Mouse (Mus musculus) midbrain, embryonic 16.5 days (tissue): ENCODE results near the gene Lage3. TPM values are rescaled to one million over a fixed set of nuclear protein-coding genes. Genes with fewer than 3 reads are reported as not detected.

Source experiments
- ATAC-seq: fragments of 200-750 bp; cut with Nextera tagmentation; 2 replicates; pipeline ENCODE4 v1.8.0; 2017; ENCODE audit warnings: moderate TSS enrichment
- H3K27ac ChIP-seq: fragments of 300-500 bp; sonication (generic); 2 replicates; pipeline ENCODE4 v1.5.1; 2014; ENCODE audit warnings: mild to moderate bottlenecking, low read length, mixed read lengths
- H3K27me3 ChIP-seq: fragments of 300-500 bp; sonication (generic); 2 replicates; pipeline ENCODE4 v1.6.1; 2014; ENCODE audit warnings: low read depth, low read length, mixed read lengths; ENCODE audit not compliant: control insufficient read depth, insufficient read depth
- H3K36me3 ChIP-seq: fragments of 300-500 bp; sonication (generic); 2 replicates; pipeline ENCODE4 v1.6.1; 2014; ENCODE audit warnings: mild to moderate bottlenecking, low read length, moderate library complexity, mixed read lengths; ENCODE audit not compliant: control insufficient read depth, insufficient read depth
- H3K4me1 ChIP-seq: fragments of 300-500 bp; sonication (generic); 2 replicates; pipeline ENCODE4 v1.6.1; 2014; ENCODE audit warnings: mild to moderate bottlenecking, low read length, mixed read lengths; ENCODE audit not compliant: control insufficient read depth, insufficient read depth
- H3K4me2 ChIP-seq: fragments of 300-500 bp; sonication (generic); 2 replicates; pipeline ENCODE4 v1.6.1; 2014; ENCODE audit warnings: mild to moderate bottlenecking, low read length, mixed read lengths
- H3K4me3 ChIP-seq: fragments of 300-500 bp; sonication (generic); 2 replicates; pipeline ENCODE4 v1.5.1; 2014; ENCODE audit warnings: low read depth, mild to moderate bottlenecking, low read length, moderate library complexity, mixed read lengths
- H3K9ac ChIP-seq: fragments of 300-500 bp; sonication (generic); 2 replicates; pipeline ENCODE4 v1.6.1; 2014; ENCODE audit warnings: low read depth, low read length, mixed read lengths
- H3K9me3 ChIP-seq: fragments of 300-500 bp; sonication (generic); replicated peaks from 2 replicates; pipeline ENCODE4 v1.6.1; 2014; ENCODE audit warnings: mild to moderate bottlenecking, low read length, mixed read lengths; ENCODE audit not compliant: control insufficient read depth, poor library complexity, severe bottlenecking
- WGBS: fragments of 180-500 bp; shearing (Covaris S2); extraction: QIAGEN DNeasy Blood & Tissue Kit; methylation state at CpG from one replicate; pipeline ENCODE4 v1.1.7; 2014; 5-methylcytosine and 5-hydroxymethylcytosine counted together
- microRNA-seq: library from miRNA; unstranded; fragments of <30 nt; microRNA quantifications from one replicate; pipeline ENCODE4, GENCODE M21; 2017
- polyA plus RNA-seq: library from polyadenylated mRNA; unstranded; fragments of >200 nt; fragmentation: Nextera tagmentation; extraction: Ambion mirVana; gene quantifications from 2 replicates; pipeline ENCODE4 v1.2.1, GENCODE M21; 2015

Gene Lage3
- polyA plus RNA-seq, 1 experiment from 2014 or later: 63.2 TPM

DNA sequence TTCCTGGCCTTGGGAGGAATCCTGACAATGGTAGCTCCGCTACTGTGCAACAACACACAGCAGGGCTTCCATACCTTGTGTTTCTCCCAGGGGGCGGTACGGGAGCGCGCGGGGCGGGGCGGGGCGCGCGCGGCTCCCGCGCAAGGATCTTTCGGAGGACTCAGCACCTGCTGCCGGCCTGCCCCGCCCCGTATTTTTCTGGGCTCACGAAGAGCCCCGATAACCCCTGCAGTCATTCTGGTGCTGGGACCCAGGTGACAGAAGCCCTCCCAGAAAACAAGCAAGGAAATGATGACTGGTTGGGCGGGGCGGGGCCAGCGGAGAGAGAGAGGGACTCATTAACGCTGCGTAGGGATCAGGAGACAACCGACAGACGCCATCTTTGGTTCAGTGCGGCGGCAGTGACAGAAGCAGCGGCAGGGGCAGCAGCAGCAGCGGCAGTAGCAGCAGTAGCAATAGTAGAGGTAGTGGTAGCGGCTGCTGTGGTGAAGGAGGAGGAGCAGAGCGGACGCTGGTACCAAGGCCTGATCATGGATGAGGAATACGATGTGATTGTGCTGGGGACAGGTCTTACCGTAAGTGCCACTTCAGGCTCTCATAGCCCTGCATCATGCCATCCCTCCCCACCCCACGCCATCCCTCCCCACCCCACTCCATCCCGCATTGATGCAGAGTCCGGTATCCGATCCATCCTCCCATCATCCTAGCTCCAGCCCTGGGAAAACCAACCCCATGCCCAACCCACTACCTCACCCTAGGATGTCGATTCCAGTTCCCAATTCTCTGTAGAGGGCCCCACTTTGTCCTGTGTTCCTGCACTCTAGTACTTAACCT is 48.3 kb downstream of the Lage3 start, which contains the start of gene Gdi1:
Gene Gdi1 (plus strand): TSS at position 132 of the 834 bp plus-strand sequence.
- H3K4me2 ChIP-seq: peak within 1 kb of the TSS; percentile 80
- peaks cover 21% of the 10 kb centered on the region for H3K4me1 ChIP-seq
- H3K9ac ChIP-seq: peak within 1 kb of the TSS; percentile 79
- H3K27ac ChIP-seq: peak within 1 kb of the TSS; percentile 96
- WGBS: 18% methylated on average over 34 of the region's 41 CpGs
- H3K9me3 ChIP-seq: no peaks in the 10 kb centered on the region
- ATAC-seq: peak; percentile 86
- no peaks in the 10 kb centered on the region for H3K27me3 ChIP-seq
- peaks cover 6% of the 10 kb centered on the region; the same call in 1 of the 2 replicates for H3K36me3 ChIP-seq
- H3K4me3 ChIP-seq: peak within 1 kb of the TSS; percentile 49

Small RNAs within 50 kb of the gene (microRNA-seq; reads per million reads assigned to microRNA genes)
- 0.69 reads per million for gene Mir7092

Other genes with a start within 250 kb of the Lage3 start
- not detected in 2 replicates for gene Opn1mw, start 226.2 kb downstream of the Lage3 start, polyA plus RNA-seq
- gene Mecp2, start 218.3 kb downstream of the Lage3 start, polyA plus RNA-seq: 11.7 and 14.0 TPM in 2 replicates
- gene Tex28, start 185.8 kb downstream of the Lage3 start, polyA plus RNA-seq: not detected in 2 replicates
- gene Tktl1, start 176.4 kb downstream of the Lage3 start, polyA plus RNA-seq: 0.11 TPM in 1 of 2 replicates, not detected in the other
- 84.6 and 88.4 TPM in 2 replicates for gene Flna, start 103.8 kb downstream of the Lage3 start, polyA plus RNA-seq
- 12.8 and 13.5 TPM in 2 replicates for gene Emd, start 98.9 kb downstream of the Lage3 start, polyA plus RNA-seq
- 454 and 460 TPM in 2 replicates for gene Rpl10, start 82.8 kb downstream of the Lage3 start, polyA plus RNA-seq
- gene Taz, start 71.7 kb downstream of the Lage3 start, polyA plus RNA-seq: 79.8 and 81.3 TPM in 2 replicates
- gene Dnase1l1, start 71.3 kb downstream of the Lage3 start, polyA plus RNA-seq: 2.8 and 4.3 TPM in 2 replicates
- gene Atp6ap1, start 56.5 kb downstream of the Lage3 start, polyA plus RNA-seq: 317 and 348 TPM in 2 replicates
- 1,108 and 1,139 TPM in 2 replicates for gene Gdi1, start 48.6 kb downstream of the Lage3 start, polyA plus RNA-seq
- gene Fam50a, start 40.6 kb downstream of the Lage3 start, polyA plus RNA-seq: 61.9 and 62.3 TPM in 2 replicates
- 63.9 and 68.4 TPM in 2 replicates for gene Plxna3, start 24.6 kb downstream of the Lage3 start, polyA plus RNA-seq
- 65.9 and 72.6 TPM in 2 replicates for gene Ubl4a, start 19.6 kb upstream of the Lage3 start, polyA plus RNA-seq
- 8.5 and 9.7 TPM in 2 replicates for gene Slc10a3, start 19.7 kb upstream of the Lage3 start, polyA plus RNA-seq
- 33.6 and 36.1 TPM in 2 replicates for gene Fam3a, start 39.7 kb upstream of the Lage3 start, polyA plus RNA-seq
- 16.4 and 19.9 TPM in 2 replicates for gene Ikbkg, start 39.7 kb upstream of the Lage3 start, polyA plus RNA-seq
- 47.7 and 49.4 TPM in 2 replicates for gene G6pdx, start 75.6 kb upstream of the Lage3 start, polyA plus RNA-seq
- 0.36 TPM in 1 of 2 replicates, not detected in the other for gene Gm6880, start 127.8 kb upstream of the Lage3 start, polyA plus RNA-seq
- not detected in 2 replicates for gene Olfr1326-ps1, start 221.3 kb upstream of the Lage3 start, polyA plus RNA-seq
- not detected in 2 replicates for gene Olfr1325, start 239.1 kb upstream of the Lage3 start, polyA plus RNA-seq